Mouse (Mus musculus) liver, postnatal 0 days (tissue): ENCODE measurements around the gene Atp2c1. TPM values are rescaled to one million over a fixed set of nuclear protein-coding genes. Genes with fewer than 3 reads are reported as not detected.

Source experiments
- ATAC-seq: fragments of 200-750 bp; cut with Nextera tagmentation; 2 replicates; pipeline ENCODE4 v1.8.0; 2017; ENCODE audit warnings: mild to moderate bottlenecking, moderate library complexity
- DNase-seq: peaks from one replicate; pipeline ENCODE4 v3.0.0-alpha.2; 2016
- H3K27ac ChIP-seq: fragments of 300-500 bp; sonication (generic); 2 replicates; pipeline ENCODE4 v1.5.1; 2014; ENCODE audit warnings: antibody characterized with exemption, moderate library complexity, mild to moderate bottlenecking, low read depth
- H3K27me3 ChIP-seq: fragments of 300-500 bp; sonication (generic); 2 replicates; pipeline ENCODE4 v1.6.1; 2014; ENCODE audit warnings: low read length, control low read depth, mixed read lengths; ENCODE audit not compliant: insufficient read depth
- H3K36me3 ChIP-seq: fragments of 300-500 bp; sonication (generic); replicated peaks from 2 replicates; pipeline ENCODE4 v1.6.1; 2014; ENCODE audit warnings: mild to moderate bottlenecking, control low read depth, low read length, moderate library complexity, mixed read lengths; ENCODE audit not compliant: insufficient read depth
- H3K4me1 ChIP-seq: fragments of 300-500 bp; sonication (generic); 2 replicates; pipeline ENCODE4 v1.6.1; 2014; ENCODE audit warnings: antibody characterized with exemption, mild to moderate bottlenecking, control low read depth; ENCODE audit not compliant: insufficient read depth
- H3K4me2 ChIP-seq: fragments of 300-500 bp; sonication (generic); 2 replicates; pipeline ENCODE4 v1.6.1; 2014; ENCODE audit warnings: low read depth, mild to moderate bottlenecking, low read length, moderate library complexity, mixed read lengths
- H3K4me3 ChIP-seq: fragments of 300-500 bp; sonication (generic); 2 replicates; pipeline ENCODE4 v1.5.1; 2014; ENCODE audit warnings: low read depth, low read length
- H3K9ac ChIP-seq: fragments of 300-500 bp; sonication (generic); replicated peaks from 2 replicates; pipeline ENCODE4 v1.6.1; 2014; ENCODE audit warnings: mild to moderate bottlenecking, moderate library complexity
- H3K9me3 ChIP-seq: fragments of 300-500 bp; sonication (generic); 2 replicates; pipeline ENCODE4 v1.6.1; 2016; ENCODE audit warnings: mild to moderate bottlenecking, control low read depth, low read length, mixed read lengths
- CTCF ChIP-seq: sonication (generic); IDR thresholded peaks from 2 replicates; pipeline ENCODE4 v1.5.1; 2016; ENCODE audit warnings: antibody characterized with exemption, low read depth
- EP300 ChIP-seq: IDR thresholded peaks from 2 replicates; pipeline ENCODE4 v1.6.1; 2016; ENCODE audit warnings: antibody characterized with exemption, low read depth, mild to moderate bottlenecking
- WGBS: fragments of 180-500 bp; shearing (Covaris S2); extraction: QIAGEN DNeasy Blood & Tissue Kit; methylation state at CpG from one replicate; pipeline ENCODE4 v1.1.7; 2014; ENCODE audit not compliant: insufficient replicate concordance; 5-methylcytosine and 5-hydroxymethylcytosine counted together
- polyA plus RNA-seq: library from polyadenylated mRNA; unstranded; fragments of >200 nt; fragmentation: Nextera tagmentation; extraction: Ambion mirVana; gene quantifications from 2 replicates; pipeline ENCODE4 v1.2.1, GENCODE M21; 2015

Gene Atp2c1
- polyA plus RNA-seq, 1 experiment from 2014 or later = 17.1 TPM

GRCm38 (mm10) chr9:105522063-105522462, 5.1 kb downstream of the Atp2c1 start:
- Histone ChIP-seq H3K4me1 (peaks cover 20% of the 10 kb centered on the region), H3K27ac (peak overlapping the region; percentile 77), H3K4me3 (no peak overlapping the region), H3K9me3 (no peaks in the 10 kb centered on the region), H3K27me3 (no peaks in the 10 kb centered on the region), H3K9ac (peak overlapping the region; percentile 58; the same call in 1 of the 2 replicates), H3K4me2 (peak overlapping the region; percentile 77), H3K36me3 (no peaks in the 10 kb centered on the region)
- TF ChIP-seq CTCF = no peak
- TF ChIP-seq EP300 = peak; percentile 74; the same call in 1 of the 2 replicates
- DNase-seq (peak; percentile 42), ATAC-seq (peak; percentile 65)
- WGBS = 10% methylated on average over 3 of the region's 3 CpGs

- H3K9me3 ChIP-seq = no peaks in the 10 kb centered on the region
- TF ChIP-seq CTCF (no peak), EP300 (0 out of 2 replicates have a peak, but pooled peaks have one; percentile 26)
- WGBS = 10% methylated on average over 24 of the region's 24 CpGs
- H3K4me1 ChIP-seq = peaks cover 20% of the 10 kb centered on the region
- H3K9ac ChIP-seq = peak overlapping the region; percentile 58
- H3K27ac ChIP-seq = peak overlapping the region; percentile 77
- no peaks in the 10 kb centered on the region for H3K36me3 ChIP-seq
- peak; percentile 53 for DNase-seq
- H3K4me2 ChIP-seq = peak overlapping the region; percentile 77
- H3K4me3 ChIP-seq = peak overlapping the region; percentile 46
- H3K27me3 ChIP-seq = no peaks in the 10 kb centered on the region
- peak; percentile 78 for ATAC-seq
Observed at GRCm38 (mm10) chr9:105520776-105521552, 6.2 kb downstream of the Atp2c1 start.

- no peak for TF ChIP-seq CTCF
- TF ChIP-seq EP300 = no peak
- WGBS = 30% methylated on average over 6 of the region's 6 CpGs
- Histone ChIP-seq H3K27me3 (no peaks in the 10 kb centered on the region), H3K4me3 (peak overlapping the region; percentile 46; the same call in 1 of the 2 replicates), H3K36me3 (no peaks in the 10 kb centered on the region), H3K27ac (no peak overlapping the region), H3K9ac (no peak overlapping the region), H3K9me3 (no peaks in the 10 kb centered on the region), H3K4me2 (peak overlapping the region; percentile 77), H3K4me1 (peaks cover 20% of the 10 kb centered on the region)
- DNase-seq (peak; percentile 41), ATAC-seq (no peak)
Observed at GRCm38 (mm10) chr9:105519278-105519883, 7.7 kb downstream of the Atp2c1 start.

- 66% methylated on average over 5 of the region's 5 CpGs for WGBS
- Histone ChIP-seq H3K9ac (no peak overlapping the region), H3K4me1 (0 out of 2 replicates have a peak, but pooled peaks cover 3% of the 10 kb centered on the region), H3K4me3 (no peak overlapping the region), H3K36me3 (no peaks in the 10 kb centered on the region), H3K27me3 (no peaks in the 10 kb centered on the region), H3K4me2 (no peak overlapping the region), H3K9me3 (no peaks in the 10 kb centered on the region), H3K27ac (no peak overlapping the region)
- TF ChIP-seq EP300 (peak; percentile 55; the same call in 1 of the 2 replicates), CTCF (no peak)
- DNase-seq = no peak
- ATAC-seq = 0 out of 2 replicates have a peak, but pooled peaks have one; percentile 41
Observed at GRCm38 (mm10) chr9:105503690-105504089, 23.4 kb downstream of the Atp2c1 start.

- TF ChIP-seq CTCF (no peak), EP300 (no peak)
- Histone ChIP-seq H3K4me1 (0 out of 2 replicates have a peak, but pooled peaks cover 3% of the 10 kb centered on the region), H3K4me2 (no peak overlapping the region), H3K9ac (no peak overlapping the region), H3K36me3 (no peaks in the 10 kb centered on the region), H3K27ac (no peak overlapping the region), H3K9me3 (no peaks in the 10 kb centered on the region), H3K27me3 (no peaks in the 10 kb centered on the region), H3K4me3 (no peak overlapping the region)
- 53% methylated on average over 4 of the region's 4 CpGs for WGBS
- ATAC-seq (no peak), DNase-seq (no peak)
Observed at GRCm38 (mm10) chr9:105502389-105502788, 24.7 kb downstream of the Atp2c1 start.
